Mouse (Mus musculus): ENCODE results near the gene Serinc2.

- TF ChIP-seq CTCF (IDR thresholded peaks at IDR 0.05; ENCODE audit: extremely low read depth, insufficient read depth, low read length), result no peak
- no peak for TF ChIP-seq POLR2A (IDR thresholded peaks at IDR 0.05; ENCODE audit: extremely low read depth, insufficient read depth, low read length)
Observed at GRCm38 (mm10) chr4:130276573-130277176, 2.3 kb downstream of the Serinc2 start.
